7 mouse cellular contexts compared by ENCODE assay signal in the genomic region with DNA sequence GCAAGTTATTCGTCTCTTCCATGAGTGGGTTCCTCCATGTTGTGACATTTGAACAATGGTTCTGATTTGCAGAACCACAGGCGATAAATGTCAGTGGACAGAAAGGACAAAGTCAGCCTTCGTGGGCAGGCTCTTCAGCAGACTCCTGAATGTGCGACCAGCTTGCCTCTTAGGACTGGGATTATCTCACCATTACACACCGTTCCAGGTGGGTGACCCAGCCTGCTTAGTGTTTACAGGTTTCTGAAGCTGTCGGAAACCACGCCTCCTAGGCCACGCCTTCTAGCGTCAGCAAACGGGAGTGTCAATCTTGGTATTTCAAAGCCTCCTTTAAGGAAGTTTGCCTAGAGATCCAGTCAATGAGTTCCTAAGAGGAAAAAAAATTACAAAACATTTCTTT. TPM values are rescaled to one million over a fixed set of nuclear protein-coding genes. Genes with fewer than 3 reads are reported as not detected.
DNase-seq lines count a peak whose midpoint lies in the region; ATAC-seq lines count a peak whose summit lies in the region.

No protein-coding gene starts in this region.

- no peaks in the 10 kb centered on the region for H3K9me3 ChIP-seq in hindbrain, embryonic 16.5 days (ENCODE audit: control insufficient read depth, low read length)

- H3K4me2 ChIP-seq in hindbrain, embryonic 16.5 days (ENCODE audit: low read length): peak overlapping the region; percentile 79

- under 1% methylated on average over 10 of the region's 10 CpGs for WGBS in hindbrain, embryonic 16.5 days

- peak overlapping the region; percentile 94 for H3K27ac ChIP-seq in hindbrain, embryonic 16.5 days (ENCODE audit: low read depth, low read length)

- peak overlapping the region; percentile 95 for H3K4me3 ChIP-seq in hindbrain, embryonic 16.5 days (ENCODE audit: low read length)

- DNase-seq in cerebellum, postnatal 14 days: peak; percentile 65 to 67
- DNase-seq in gastrocnemius, adult 18-20 months (ENCODE audit: low spot score): peak; percentile 80
- peak; percentile 17 to 28 for DNase-seq in left cerebral cortex, postnatal 36 days (ENCODE audit: low spot score in 2 of 2)
- DNase-seq in mesoderm, embryonic 11.5 days (ENCODE audit: low read depth, low spot score): peak; percentile 73
- peak; percentile 82 to 89 for DNase-seq in spleen, adult 18-20 months

- peak overlapping the region; percentile 95 for H3K9ac ChIP-seq in hindbrain, embryonic 16.5 days (ENCODE audit: low read depth, low read length)

- intact Hi-C loops in left cerebral cortex, postnatal 36 days (cut with DNase I): loop anchor here (10.0 kb wide), 2 partner anchors 314 to 394 kb away; a partner anchor contains a TSS

- peaks cover 19% of the 10 kb centered on the region for H3K4me1 ChIP-seq in hindbrain, embryonic 16.5 days (ENCODE audit: control insufficient read depth, insufficient read depth, low read depth, low read length)

- H3K36me3 ChIP-seq in hindbrain, embryonic 16.5 days (ENCODE audit: control insufficient read depth, insufficient read depth, low read length): peaks cover 2% of the 10 kb centered on the region

- no peaks in the 10 kb centered on the region for H3K27me3 ChIP-seq in hindbrain, embryonic 16.5 days (replicated peaks; ENCODE audit: control insufficient read depth, insufficient read depth, low read length)

- ATAC-seq in activated CD4-positive, CD25-positive, alpha-beta regulatory T cell, adult 4 months: peak; percentile 58
- no peak; the same call in 1 of the 2 replicates for ATAC-seq in hindbrain, embryonic 16.5 days

RNA-seq across cellular contexts. Expression of a gene that starts 0.7 kb away (rescaled TPM):
- polyA plus RNA-seq in activated CD4-positive, CD25-positive, alpha-beta regulatory T cell, adult 4 months (2017; shearing (Covaris generic)): 10 to 100 TPM; 35.3 to 49.7 TPM
- total RNA-seq in gastrocnemius, adult 18-20 months (2021): 10 to 100 TPM; 90.9 to 92.9 TPM
- polyA plus RNA-seq in hindbrain, embryonic 16.5 days (2015; fragmentation: Nextera tagmentation; extraction: Ambion mirVana): 59.4 and 72.2 TPM in 2 replicates
- 100 to 1,000 TPM; 117 to 118 TPM for total RNA-seq in left cerebral cortex, postnatal 36 days (2021)

Comparison
In these comparisons a context has a peak if more than half of its experiments do, and no peak if none do; other contexts are left out.
1. DNase-seq: peak in every context shown above with its lines; median percentile 86 in spleen, adult 18-20 months; 80 in gastrocnemius, adult 18-20 months; 73 in mesoderm, embryonic 11.5 days; 66 in cerebellum, postnatal 14 days; 22 in left cerebral cortex, postnatal 36 days.